Mouse (Mus musculus) lung, adult 18-20 months (tissue): ENCODE measurements around the gene Zp1.
A peak's percentile ranks its signal among the peaks of the same experiment; 100 is the strongest.

Source experiments
- DNase-seq, 2 experiments: peaks; one replicate each; pipeline ENCODE4 v3.0.0; 2022; ENCODE audit warnings: mixed read lengths in 2 of 2

Zp1 gene

DNA sequence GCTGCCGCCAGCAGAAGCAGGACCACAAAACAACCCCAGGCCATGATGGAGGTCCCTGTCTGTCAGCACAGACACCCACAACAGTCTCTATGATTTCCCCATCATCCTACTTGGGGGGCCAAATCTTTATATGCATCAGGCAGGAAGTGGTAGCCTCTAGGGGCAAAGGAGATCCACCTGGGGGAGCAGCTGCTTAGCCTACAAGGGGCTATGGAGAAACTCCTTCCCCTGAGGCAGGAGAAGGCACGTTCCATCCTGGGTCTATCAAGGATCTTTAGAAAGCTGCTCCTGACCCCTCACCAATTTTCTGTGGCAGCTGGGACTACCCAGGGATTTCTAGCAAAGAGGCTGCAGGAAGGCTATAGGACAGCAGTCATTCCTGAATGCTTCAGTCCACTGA lies at the start of gene Zp1:
Zp1 (minus strand) TSS at position 101 of the 400 bp plus-strand sequence.
- DNase-seq: no peak

DNA sequence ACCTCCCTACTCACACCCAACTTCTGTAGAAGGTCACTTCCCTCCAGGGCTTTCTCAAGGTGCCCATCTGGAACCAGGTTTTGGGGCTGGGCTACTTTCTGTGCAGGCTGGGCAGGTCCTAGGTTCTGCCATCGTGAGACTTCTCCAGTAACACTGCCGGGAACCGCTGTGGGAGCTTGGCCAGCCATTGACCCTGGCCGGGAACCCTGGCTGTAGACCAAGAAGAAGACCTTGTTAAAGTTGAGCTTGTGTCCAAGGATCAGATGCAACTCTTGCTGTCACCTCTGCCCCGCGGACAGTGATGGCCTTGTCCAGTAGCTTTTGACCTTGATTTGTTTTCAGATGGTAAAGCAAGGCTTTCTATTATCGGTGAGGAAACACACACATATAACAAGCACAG lies 48.1 kb upstream of the Zp1 start:
- DNase-seq: no peak

DNA sequence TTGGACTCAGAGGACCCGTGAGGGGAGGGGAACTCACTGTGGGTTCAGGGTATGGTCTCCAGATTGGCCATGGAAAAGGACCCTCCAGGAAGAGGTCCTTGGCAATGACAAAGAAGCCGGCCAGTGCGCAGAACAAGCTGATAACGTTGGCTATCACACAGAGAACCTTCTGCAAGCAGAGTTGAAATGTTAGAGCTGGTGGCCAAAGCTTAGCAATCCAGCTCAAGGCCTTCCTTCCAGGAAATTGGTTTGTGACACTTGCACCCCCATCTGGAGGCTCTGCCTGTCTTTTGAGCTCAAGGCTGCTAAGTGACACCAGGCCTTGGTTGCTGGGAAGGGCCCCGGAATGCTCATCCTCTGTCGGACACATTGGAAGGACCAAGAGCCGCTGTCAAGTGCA lies 45.3 kb upstream of the Zp1 start:
- no peak for DNase-seq

DNA sequence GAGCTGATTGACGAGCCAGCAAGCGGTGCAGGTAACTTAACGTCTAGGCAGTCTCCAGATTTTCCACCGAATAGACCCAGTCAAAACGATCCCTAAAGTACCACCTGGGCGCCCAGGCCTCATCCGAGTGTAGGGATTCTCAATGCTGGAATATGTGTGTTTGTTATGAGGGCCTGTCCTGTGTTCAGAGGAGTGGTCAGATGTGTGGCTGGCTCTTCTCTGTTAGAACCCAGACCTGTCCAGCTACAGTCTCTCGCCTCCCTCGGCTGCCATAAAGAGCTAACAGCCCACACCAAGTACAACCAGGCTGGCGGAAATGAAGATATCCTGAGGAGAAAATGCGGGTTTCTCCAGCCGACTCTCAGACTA lies 39.5 kb upstream of the Zp1 start:
- no peak for DNase-seq

DNA sequence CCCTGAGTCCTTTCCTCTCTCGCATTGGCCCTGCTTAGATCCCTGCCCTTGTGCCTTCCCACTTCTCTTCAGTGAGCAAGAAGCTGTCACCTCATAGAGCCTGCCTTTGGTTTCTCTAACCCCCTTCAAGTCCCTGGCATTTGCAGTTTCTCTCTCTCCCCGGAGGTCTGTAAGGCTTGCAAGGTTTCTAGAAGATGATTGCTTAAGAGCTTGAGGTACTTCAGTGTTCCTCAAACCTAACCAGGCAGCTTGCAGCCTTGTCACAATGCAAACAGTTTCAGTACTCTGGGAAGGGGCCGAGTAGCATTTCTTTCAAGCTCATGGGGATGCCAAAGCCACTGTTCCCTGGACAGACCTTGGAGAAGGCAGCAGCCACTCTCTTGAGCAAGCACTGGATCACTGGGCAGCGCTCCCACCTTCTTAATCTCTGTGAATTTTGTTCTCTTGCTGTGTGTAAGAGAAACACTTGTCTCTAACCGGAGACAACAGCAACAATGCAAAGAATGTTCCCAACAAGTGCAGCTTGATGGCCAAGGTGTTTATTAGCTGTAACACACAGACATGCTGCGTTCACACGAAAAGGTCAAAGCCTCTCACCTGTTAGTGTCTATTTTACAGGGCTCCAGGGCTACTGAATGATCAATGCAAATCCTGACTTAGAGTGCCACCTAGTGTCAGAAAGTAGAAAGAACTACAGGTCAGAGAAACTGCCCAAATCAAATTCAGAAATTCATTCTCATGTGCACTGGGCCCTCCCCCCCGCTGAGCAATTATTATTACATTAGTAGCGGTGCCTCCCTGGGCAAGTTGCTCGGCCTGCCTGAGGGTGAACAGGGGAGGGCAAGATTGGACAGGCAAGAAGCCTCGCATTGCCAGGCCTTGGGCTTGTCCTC lies 38.9 kb upstream of the Zp1 start:
- peak; percentile 24 to 60 for DNase-seq

DNA sequence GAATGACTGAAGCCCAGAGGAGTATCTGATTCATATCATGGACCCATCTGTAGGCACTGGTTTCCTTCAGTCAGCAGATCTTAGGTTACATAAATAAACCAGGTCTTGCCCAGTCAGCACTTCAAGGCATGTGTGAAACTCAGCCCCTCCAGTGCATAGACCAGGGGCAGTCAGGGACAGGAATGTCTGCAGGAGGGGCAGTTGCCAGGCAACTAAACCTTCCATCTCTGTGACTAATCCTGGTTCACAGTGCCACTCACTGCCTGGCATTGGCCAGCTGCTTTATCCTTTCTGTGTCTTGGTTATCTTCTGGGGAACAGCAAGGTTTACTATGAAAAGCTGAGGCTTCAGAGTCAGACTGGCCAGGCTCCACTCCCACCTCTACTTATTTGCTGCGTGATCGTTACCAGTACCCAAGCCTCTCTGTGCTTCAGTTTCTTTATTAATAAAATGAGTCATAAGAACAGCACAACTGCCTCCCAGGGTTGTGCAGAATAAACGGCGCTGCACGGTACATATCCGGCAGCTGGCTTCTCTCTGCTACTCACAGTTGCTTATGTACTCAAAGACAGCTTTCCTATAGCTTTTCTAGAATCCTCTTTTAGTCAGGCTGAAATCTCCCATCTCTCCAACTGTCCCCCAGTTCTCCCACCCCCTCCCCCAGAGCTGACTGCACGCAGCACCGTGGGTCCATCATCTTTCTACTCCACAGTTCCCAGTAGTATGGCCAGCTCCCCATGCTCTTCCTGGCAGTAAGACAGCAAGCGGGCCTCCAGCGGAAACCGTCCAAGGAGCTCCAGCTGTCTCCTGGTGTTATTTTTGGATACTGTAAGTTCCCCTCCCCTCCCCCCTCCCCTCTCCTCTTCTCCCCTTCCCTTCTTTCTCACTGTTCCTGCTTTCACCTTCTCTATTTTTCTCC lies 31.8 kb upstream of the Zp1 start:
- no peak for DNase-seq

DNA sequence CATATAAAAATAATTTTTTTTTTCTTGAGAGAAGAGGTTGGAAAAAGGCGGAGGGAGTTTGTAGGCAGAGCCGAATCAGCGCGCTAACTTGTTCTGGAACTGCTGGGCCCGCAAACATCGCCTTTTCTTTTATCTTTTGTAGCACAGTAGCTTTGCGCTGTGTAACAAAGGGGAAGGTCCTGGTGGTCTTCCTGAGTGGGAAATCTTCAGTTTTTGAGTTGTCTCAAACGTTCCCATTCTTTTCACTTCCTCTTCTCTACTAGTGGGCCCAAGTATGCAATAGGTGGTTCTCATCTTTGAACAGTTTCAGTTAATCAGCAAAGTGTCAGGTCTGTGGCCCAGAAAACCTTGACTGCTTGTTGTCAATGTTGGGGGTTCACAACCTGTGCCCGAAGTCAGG lies 29.1 kb upstream of the Zp1 start:
- no peak for DNase-seq

DNA sequence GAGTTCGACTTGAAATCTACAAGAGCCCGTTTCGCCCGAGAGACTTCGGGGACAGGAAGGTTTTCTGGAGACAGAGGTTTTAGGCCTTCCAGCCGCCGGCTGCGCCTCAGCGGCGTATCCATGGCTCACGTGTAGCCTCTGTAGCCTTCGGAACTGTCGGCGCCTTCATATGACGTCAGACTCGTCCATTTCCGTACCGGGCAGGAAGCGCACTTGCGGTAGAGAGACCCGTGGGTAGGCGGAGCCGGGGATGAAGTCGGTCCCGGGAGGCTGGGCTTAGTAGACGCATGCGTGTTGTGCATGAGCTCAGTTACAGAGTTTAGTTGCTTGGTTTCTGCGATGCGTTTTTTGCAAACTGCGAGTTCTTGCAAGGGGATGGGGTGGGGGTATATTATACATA lies 28.7 kb upstream of the Zp1 start, which contains the start of gene Ccdc86:
Ccdc86 (minus strand) TSS at position 155 of the 400 bp plus-strand sequence.
- peak; percentile 96 to 97 for DNase-seq

DNA sequence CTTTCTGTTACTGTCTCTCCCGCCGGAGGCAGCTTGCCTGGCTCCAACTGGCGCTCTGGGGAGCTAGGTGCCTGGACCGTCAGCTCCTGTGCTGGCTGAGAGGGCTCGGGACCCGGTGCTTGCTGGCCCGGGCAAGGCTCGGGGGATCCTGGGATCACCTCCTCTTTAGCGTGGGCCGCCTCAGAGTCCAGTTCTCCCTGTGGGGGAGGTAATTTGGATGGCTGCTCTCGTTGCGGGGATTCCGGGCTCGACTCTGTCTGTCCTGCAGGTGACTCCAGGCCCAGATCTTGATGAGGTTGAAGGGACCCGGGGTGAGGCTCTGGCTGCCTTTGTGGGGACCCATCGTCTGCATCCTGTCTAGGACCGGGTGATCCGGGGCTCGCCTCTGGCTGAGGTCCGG lies 28.0 kb upstream of the Zp1 start:
- no peak for DNase-seq

DNA sequence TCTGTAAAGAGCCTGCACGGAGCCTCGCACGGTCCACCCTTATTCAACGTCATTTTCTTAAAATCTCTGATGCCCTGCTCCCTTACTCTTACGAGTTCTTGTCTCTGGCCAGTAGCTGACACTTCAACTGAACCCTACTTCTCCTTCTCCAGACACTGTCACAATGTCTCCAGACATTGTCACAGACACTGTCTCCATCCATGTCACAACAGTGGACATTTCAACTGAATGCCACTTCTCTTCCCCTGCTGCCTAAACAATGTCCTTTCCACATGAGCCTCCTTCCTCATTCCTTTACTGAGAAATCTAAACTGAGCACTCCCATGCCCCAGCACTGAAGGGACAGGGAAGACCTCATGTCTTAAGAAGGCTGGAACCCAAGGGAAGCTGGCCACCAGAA lies 26.8 kb upstream of the Zp1 start:
- DNase-seq: no peak

DNA sequence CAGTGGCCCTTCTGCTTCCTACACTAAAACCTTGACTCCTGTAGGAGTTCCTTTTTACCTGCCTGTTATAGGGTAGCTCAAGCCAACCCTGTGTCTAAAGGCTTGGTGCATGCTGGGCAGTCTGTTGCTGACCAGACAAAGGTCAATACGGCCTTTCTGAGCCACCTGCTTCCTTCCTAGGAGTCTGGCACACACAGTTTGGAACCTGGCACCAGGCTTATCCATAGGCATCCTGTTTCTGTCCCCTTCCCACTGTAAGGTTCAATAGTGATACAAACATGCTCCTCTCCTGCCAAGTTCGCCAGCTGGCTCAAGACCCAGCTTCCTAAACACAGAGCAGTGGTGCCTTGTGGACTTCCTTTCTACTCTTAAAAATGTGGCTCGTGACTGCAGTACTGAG lies 26.1 kb upstream of the Zp1 start:
- no peak for DNase-seq

DNA sequence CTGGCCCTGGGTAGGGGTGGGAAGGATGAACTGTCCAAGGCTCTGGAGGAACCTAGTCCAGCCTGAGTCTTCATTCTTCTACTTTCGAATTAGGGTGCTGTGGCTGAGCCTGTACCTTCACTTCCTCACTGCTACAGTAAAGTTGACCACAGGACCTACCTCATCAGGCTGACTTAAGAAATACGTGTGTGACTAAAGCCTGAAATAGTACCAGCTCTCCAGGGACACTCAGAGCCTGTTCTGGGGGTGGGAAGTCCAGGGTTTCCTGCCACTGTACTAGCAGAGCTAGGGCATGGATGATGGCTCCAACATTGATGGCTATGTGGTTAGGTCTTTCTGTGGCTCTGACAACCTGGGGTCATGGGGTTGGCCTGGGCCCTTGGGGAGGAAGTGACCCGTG lies 23.5 kb upstream of the Zp1 start:
- no peak for DNase-seq

DNA sequence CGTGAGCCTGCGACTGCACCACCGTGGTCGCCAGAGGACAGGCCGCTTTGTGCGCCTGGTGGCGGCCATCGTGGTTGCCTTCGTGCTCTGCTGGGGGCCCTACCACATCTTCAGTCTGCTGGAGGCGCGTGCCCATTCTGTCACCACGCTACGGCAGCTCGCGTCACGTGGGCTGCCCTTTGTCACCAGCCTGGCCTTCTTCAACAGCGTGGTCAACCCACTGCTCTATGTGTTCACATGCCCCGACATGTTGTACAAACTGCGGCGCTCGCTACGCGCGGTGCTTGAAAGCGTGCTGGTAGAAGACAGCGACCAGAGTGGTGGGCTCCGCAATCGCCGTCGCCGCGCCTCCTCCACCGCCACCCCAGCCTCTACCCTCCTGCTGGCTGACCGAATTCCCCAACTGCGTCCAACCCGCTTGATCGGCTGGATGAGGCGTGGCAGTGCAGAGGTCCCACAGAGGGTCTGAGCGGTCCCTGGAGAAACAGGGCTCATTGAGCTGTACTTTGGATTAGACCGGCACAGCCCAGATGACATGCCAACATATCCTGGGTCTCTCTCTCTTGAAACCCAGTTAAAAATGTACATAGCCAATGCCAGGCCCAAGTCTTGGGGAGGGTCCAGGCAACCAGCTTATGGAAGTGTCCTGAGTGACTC lies 20.5 kb upstream of the Zp1 start:
- DNase-seq: no peak

DNA sequence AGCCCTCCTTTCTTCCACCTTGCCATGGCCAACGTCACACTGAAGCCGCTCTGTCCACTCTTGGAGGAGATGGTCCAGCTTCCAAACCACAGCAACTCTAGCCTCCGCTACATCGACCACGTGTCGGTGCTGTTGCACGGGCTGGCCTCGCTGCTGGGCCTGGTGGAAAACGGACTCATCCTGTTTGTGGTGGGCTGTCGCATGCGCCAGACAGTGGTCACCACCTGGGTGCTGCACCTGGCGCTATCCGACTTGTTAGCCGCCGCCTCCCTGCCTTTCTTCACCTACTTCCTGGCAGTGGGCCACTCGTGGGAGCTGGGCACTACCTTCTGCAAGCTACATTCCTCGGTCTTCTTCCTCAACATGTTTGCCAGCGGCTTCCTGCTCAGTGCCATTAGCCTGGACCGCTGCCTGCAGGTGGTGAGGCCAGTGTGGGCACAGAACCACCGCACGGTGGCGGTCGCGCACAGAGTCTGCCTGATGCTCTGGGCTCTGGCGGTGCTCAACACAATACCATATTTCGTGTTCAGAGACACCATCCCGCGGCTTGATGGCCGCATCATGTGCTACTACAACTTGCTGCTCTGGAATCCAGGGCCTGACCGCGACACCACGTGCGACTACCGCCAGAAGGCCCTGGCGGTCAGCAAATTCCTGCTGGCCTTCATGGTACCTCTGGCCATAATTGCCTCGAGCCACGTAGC lies 19.8 kb upstream of the Zp1 start:
- DNase-seq: peak; percentile 74 to 79

DNA sequence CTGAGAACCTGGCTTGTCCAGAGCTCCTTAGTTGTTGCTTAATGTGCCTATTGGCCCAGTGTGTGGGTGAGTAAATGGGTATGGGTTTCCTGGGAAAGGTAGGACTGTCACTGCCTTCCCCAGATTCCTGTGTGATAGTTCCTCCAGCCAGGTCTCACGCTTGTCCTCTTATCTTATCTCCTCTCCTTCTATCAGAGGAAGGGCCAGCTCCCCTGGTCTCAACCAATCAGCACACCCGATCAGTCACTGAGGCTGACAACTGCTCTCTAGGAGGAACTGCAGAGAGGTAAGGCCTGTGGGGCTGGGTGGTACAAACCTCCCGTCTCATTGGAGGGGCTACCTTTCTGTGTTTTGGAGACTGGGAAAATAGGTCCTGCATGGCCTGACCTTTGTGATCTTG lies 18.3 kb upstream of the Zp1 start:
- no peak for DNase-seq

DNA sequence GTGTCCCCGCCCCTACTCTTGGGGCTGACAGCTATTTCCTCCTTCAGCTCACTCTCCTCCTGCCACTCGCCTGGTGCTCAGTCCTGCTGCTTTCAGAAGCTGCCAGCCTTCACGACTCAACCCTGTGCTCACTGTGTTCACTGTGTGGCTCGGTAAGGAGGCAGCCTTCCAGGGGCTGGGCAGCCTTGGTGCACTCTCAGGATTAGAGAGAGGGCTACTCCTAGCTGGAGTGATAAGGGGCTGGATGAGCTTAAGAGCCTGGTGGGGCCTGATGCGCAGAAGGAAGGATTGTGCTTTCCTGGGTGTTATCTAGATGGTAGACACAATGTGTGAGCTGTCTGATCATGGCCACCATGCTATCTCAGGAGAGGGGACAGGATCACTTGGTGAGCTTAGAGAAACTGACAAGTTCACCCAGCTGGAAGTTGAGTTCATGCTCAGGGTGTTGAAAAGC lies 16.7 kb upstream of the Zp1 start, which contains the start of gene Ptgdr2:
Ptgdr2 (plus strand) TSS at position 51 of the 454 bp plus-strand sequence.
- DNase-seq: no peak

DNA sequence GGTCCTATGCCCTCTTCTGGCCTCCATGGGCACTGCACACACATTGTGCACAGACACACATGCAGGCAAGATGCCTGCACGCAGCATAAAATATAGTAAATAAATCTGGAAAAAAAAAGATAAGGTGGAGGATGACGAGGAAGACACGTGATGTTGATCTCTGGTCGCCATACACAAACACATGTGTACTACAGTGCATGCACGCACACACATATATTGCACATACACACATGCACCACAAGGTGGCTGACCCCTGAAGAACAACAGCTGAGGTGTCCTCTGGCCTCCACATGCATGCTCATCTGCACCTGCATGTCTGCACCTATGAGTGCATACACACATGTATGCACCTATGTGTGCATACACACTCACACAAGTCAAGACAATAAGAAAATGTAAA lies 15.6 kb upstream of the Zp1 start:
- no peak for DNase-seq

DNA sequence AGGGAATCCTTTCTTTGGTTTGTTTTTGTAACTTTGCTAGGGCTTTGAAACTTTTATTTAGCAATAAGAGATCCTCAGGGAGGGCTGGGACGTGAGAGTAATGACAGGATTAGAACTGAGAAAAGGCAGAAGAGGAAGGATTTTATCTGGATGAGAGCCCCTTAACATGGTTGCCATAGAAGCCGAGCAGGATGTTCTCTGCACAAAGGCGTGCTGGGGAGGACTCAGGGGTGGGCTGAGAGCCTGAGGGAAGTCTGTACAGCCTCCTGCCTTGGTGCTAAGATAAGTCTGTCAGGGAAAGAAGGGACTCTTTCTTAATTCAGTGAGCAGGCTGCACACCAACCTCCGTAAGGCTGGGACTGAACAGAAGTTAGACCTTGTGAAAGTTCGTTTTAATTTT lies 14.6 kb upstream of the Zp1 start:
- no peak for DNase-seq

DNA sequence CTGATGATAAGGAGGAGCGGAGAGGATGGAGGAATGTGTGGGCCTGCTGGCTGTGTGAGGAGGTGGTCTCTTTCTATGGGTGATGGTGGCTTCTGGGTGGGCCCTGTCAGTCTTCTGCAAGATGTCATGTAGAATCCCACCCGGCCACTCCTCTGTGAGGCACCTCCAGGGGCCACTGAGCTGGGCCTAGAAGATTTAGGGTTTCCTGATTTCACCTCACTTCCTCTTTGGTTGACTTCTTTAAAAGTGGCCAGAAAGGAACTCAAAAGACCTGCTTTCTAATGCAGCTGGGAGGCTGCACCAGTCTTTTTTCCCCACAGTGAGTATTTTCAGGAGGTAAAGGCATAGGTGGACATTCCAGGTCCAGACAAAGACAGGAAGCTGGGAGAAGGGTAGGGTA lies 10.2 kb upstream of the Zp1 start:
- no peak for DNase-seq

DNA sequence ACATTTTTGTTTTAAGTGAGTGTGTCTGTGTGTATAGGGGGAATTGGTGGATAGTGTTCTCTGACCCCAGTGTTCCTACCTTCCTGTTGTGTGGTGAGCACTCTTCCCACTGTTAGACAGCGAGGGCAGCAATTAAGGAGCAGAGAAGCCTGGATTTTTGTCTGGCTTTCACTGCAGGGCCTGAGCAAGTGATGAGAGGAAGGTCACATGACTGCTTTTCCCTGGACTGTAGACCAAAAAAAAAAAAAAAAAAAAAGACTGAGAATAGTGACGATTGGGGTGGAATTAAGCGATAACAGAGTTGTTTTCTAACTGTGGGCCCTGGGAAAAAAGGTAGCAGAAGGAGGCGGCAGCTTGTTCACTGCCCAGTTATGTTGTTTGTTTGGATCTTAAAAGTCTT lies 6.2 kb upstream of the Zp1 start:
- DNase-seq: no peak

DNA sequence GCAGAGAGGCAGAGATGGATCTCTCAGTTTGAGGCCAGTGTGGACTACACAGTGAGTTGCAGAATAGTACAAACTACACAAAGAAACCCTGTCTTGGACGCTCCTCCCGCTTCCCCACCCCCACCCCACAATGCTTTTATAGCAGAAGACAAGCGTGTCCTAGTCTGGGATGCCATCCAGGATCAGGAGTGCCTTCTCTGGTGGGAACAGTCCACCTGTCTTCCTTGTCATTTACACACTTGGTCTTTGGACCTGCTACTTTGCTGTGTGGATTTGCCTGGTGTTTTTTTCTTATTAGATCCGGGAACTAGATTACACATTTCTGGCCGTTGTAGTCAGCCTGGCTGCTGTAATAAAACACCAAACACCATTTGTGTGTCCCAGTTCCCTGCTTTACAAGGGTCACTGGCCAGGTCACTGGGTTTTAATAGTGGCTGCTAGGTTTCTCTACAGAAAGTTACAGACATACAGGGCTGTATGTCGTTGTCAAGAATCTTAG lies 5.7 kb upstream of the Zp1 start:
- DNase-seq: no peak

DNA sequence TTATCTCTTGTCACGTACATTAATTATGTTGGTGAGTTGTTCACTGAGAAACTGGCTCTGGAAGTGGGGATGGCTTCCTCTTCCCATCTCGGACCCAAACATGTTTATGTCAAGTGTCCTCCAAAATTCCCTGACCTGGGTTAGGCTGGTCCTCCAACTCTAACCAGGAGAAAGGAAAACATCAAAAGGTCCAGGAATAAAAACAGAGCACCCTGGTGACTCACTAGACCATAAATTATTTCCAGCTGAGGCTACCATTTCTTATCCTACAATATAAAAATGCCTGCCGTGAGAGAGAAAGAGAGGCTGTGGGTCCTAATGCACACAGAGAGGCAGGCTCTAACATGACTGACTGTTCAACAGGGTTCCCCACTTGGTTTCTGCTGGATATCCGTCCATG lies 3.8 kb upstream of the Zp1 start:
- DNase-seq: no peak
